Mouse (Mus musculus): ENCODE results near the gene Pidd1. TPM values are rescaled to one million over a fixed set of nuclear protein-coding genes. Genes with fewer than 3 reads are reported as not detected.

Pidd1 gene
- total RNA-seq, 2 experiments from 2014 or later: 7.3 to 17.9 TPM

GRCm38 (mm10) chr7:141391625-141392551 lies 51.9 kb downstream of the Pidd1 start, which contains the start of gene Taldo1:
Gene Taldo1, plus strand, starts transcription at chr7:141392199.
- peak; percentile 73 for ATAC-seq (replicated peaks; ENCODE audit: low FRiP score, poor library complexity, severe bottlenecking)

- ATAC-seq (replicated peaks; ENCODE audit: low FRiP score, poor library complexity, severe bottlenecking): no peak
Measured at GRCm38 (mm10) chr7:141390326-141391259, 53.2 kb downstream of the Pidd1 start.

GRCm38 (mm10) chr7:141388487-141389109 lies 55.2 kb downstream of the Pidd1 start:
- no peak for ATAC-seq (replicated peaks; ENCODE audit: low FRiP score, poor library complexity, severe bottlenecking)

Other genes starting within 250 kb of the Pidd1 start
- 2.1 TPM in 1 of 2 replicates, not detected in the other for gene Lrrc56, start 249.9 kb downstream of the Pidd1 start, total RNA-seq (2015; ENCODE audit: low replicate concordance)
- gene Lrrc56, start 249.9 kb downstream of the Pidd1 start, total RNA-seq (2017; ENCODE audit: low replicate concordance): 0.94 and 1.8 TPM in 2 replicates
- not detected in 2 replicates for gene Lmntd2, start 229.9 kb downstream of the Pidd1 start, total RNA-seq (2015; ENCODE audit: low replicate concordance)
- 0.17 and 1.7 TPM in 2 replicates for gene Lmntd2, start 229.9 kb downstream of the Pidd1 start, total RNA-seq (2017; ENCODE audit: low replicate concordance)
- gene Rassf7, start 228.2 kb downstream of the Pidd1 start, total RNA-seq (2015; ENCODE audit: low replicate concordance): 1.7 and 6.0 TPM in 2 replicates
- gene Rassf7, start 228.2 kb downstream of the Pidd1 start, total RNA-seq (2017; ENCODE audit: low replicate concordance): 3.9 and 12.2 TPM in 2 replicates
- gene Phrf1, start 215.2 kb downstream of the Pidd1 start, total RNA-seq (2015; ENCODE audit: low replicate concordance): 24.9 and 30.0 TPM in 2 replicates
- gene Phrf1, start 215.2 kb downstream of the Pidd1 start, total RNA-seq (2017; ENCODE audit: low replicate concordance): 25.5 and 32.8 TPM in 2 replicates
- gene Irf7, start 177.5 kb downstream of the Pidd1 start, total RNA-seq (2015; ENCODE audit: low replicate concordance): 49.5 and 73.8 TPM in 2 replicates
- 78.0 and 88.9 TPM in 2 replicates for gene Irf7, start 177.5 kb downstream of the Pidd1 start, total RNA-seq (2017; ENCODE audit: low replicate concordance)
- not detected in 2 replicates for gene Cdhr5, start 167.2 kb downstream of the Pidd1 start, total RNA-seq (2015; ENCODE audit: low replicate concordance)
- not detected in 2 replicates for gene Cdhr5, start 167.2 kb downstream of the Pidd1 start, total RNA-seq (2017; ENCODE audit: low replicate concordance)
- gene Sct, start 164.9 kb downstream of the Pidd1 start, total RNA-seq (2015; ENCODE audit: low replicate concordance): not detected in 2 replicates
- not detected in 2 replicates for gene Sct, start 164.9 kb downstream of the Pidd1 start, total RNA-seq (2017; ENCODE audit: low replicate concordance)
- not detected in 2 replicates for gene Drd4, start 152.0 kb downstream of the Pidd1 start, total RNA-seq (2015; ENCODE audit: low replicate concordance)
- not detected in 2 replicates for gene Drd4, start 152.0 kb downstream of the Pidd1 start, total RNA-seq (2017; ENCODE audit: low replicate concordance)
- 9.4 and 18.3 TPM in 2 replicates for gene Deaf1, start 116.3 kb downstream of the Pidd1 start, total RNA-seq (2015; ENCODE audit: low replicate concordance)
- 14.1 and 16.0 TPM in 2 replicates for gene Deaf1, start 116.3 kb downstream of the Pidd1 start, total RNA-seq (2017; ENCODE audit: low replicate concordance)
- 6.5 and 8.4 TPM in 2 replicates for gene Tmem80, start 116.3 kb downstream of the Pidd1 start, total RNA-seq (2015; ENCODE audit: low replicate concordance)
- 10.5 and 12.9 TPM in 2 replicates for gene Tmem80, start 116.3 kb downstream of the Pidd1 start, total RNA-seq (2017; ENCODE audit: low replicate concordance)
- not detected in 2 replicates for gene Eps8l2, start 105.1 kb downstream of the Pidd1 start, total RNA-seq (2015; ENCODE audit: low replicate concordance)
- gene Eps8l2, start 105.1 kb downstream of the Pidd1 start, total RNA-seq (2017; ENCODE audit: low replicate concordance): not detected in 2 replicates
- gene Taldo1, start 51.8 kb downstream of the Pidd1 start, total RNA-seq (2015; ENCODE audit: low replicate concordance): 132 and 180 TPM in 2 replicates
- gene Taldo1, start 51.8 kb downstream of the Pidd1 start, total RNA-seq (2017; ENCODE audit: low replicate concordance): 443 and 565 TPM in 2 replicates
- gene Gatd1, start 29.9 kb downstream of the Pidd1 start, total RNA-seq (2015; ENCODE audit: low replicate concordance): 6.3 and 9.2 TPM in 2 replicates
- 4.9 and 6.0 TPM in 2 replicates for gene Gatd1, start 29.9 kb downstream of the Pidd1 start, total RNA-seq (2017; ENCODE audit: low replicate concordance)
- gene Cend1, start 14.5 kb downstream of the Pidd1 start, total RNA-seq (2015; ENCODE audit: low replicate concordance): not detected in 2 replicates
- not detected in 2 replicates for gene Cend1, start 14.5 kb downstream of the Pidd1 start, total RNA-seq (2017; ENCODE audit: low replicate concordance)
- 8.2 and 11.7 TPM in 2 replicates for gene Slc25a22, start 6.1 kb downstream of the Pidd1 start, total RNA-seq (2015; ENCODE audit: low replicate concordance)
- 3.2 and 10.0 TPM in 2 replicates for gene Slc25a22, start 6.1 kb downstream of the Pidd1 start, total RNA-seq (2017; ENCODE audit: low replicate concordance)
- gene Rplp2, start 3.3 kb upstream of the Pidd1 start, total RNA-seq (2015; ENCODE audit: low replicate concordance): 661 and 730 TPM in 2 replicates
- 791 and 1,714 TPM in 2 replicates for gene Rplp2, start 3.3 kb upstream of the Pidd1 start, total RNA-seq (2017; ENCODE audit: low replicate concordance)
- gene Pnpla2, start 11.2 kb upstream of the Pidd1 start, total RNA-seq (2015; ENCODE audit: low replicate concordance): 10.0 and 11.3 TPM in 2 replicates
- 5.9 and 6.0 TPM in 2 replicates for gene Pnpla2, start 11.2 kb upstream of the Pidd1 start, total RNA-seq (2017; ENCODE audit: low replicate concordance)
- gene Cracr2b, start 17.1 kb upstream of the Pidd1 start, total RNA-seq (2015; ENCODE audit: low replicate concordance): 0.77 TPM in 1 of 2 replicates, not detected in the other
- gene Cracr2b, start 17.1 kb upstream of the Pidd1 start, total RNA-seq (2017; ENCODE audit: low replicate concordance): 3.2 TPM in 1 of 2 replicates, not detected in the other
- gene Cd151, start 23.4 kb upstream of the Pidd1 start, total RNA-seq (2015; ENCODE audit: low replicate concordance): 5.2 TPM in 1 of 2 replicates, not detected in the other
- gene Cd151, start 23.4 kb upstream of the Pidd1 start, total RNA-seq (2017; ENCODE audit: low replicate concordance): 9.5 and 11.0 TPM in 2 replicates
- 7.3 and 10.0 TPM in 2 replicates for gene Polr2l, start 31.1 kb upstream of the Pidd1 start, total RNA-seq (2015; ENCODE audit: low replicate concordance)
- gene Polr2l, start 31.1 kb upstream of the Pidd1 start, total RNA-seq (2017; ENCODE audit: low replicate concordance): 5.4 and 9.5 TPM in 2 replicates
- gene Tspan4, start 31.2 kb upstream of the Pidd1 start, total RNA-seq (2015; ENCODE audit: low replicate concordance): 0.58 and 1.7 TPM in 2 replicates
- 2.2 and 7.7 TPM in 2 replicates for gene Tspan4, start 31.2 kb upstream of the Pidd1 start, total RNA-seq (2017; ENCODE audit: low replicate concordance)
- gene Chid1, start 95.8 kb upstream of the Pidd1 start, total RNA-seq (2015; ENCODE audit: low replicate concordance): 4.0 and 7.5 TPM in 2 replicates
- 7.5 and 8.1 TPM in 2 replicates for gene Chid1, start 95.8 kb upstream of the Pidd1 start, total RNA-seq (2017; ENCODE audit: low replicate concordance)
- gene Ap2a2, start 118.1 kb upstream of the Pidd1 start, total RNA-seq (2015; ENCODE audit: low replicate concordance): 39.9 and 43.4 TPM in 2 replicates
- gene Ap2a2, start 118.1 kb upstream of the Pidd1 start, total RNA-seq (2017; ENCODE audit: low replicate concordance): 59.3 and 64.1 TPM in 2 replicates
- gene Muc6, start 211.3 kb upstream of the Pidd1 start, total RNA-seq (2015; ENCODE audit: low replicate concordance): under 0.01 TPM in 1 of 2 replicates, not detected in the other
- 0.28 TPM in 1 of 2 replicates, not detected in the other for gene Muc6, start 211.3 kb upstream of the Pidd1 start, total RNA-seq (2017; ENCODE audit: low replicate concordance)
- 1.3 TPM in 1 of 2 replicates, not detected in the other for gene Muc2, start 246.3 kb upstream of the Pidd1 start, total RNA-seq (2015; ENCODE audit: low replicate concordance)
- gene Muc2, start 246.3 kb upstream of the Pidd1 start, total RNA-seq (2017; ENCODE audit: low replicate concordance): 0.26 and 0.28 TPM in 2 replicates